Mouse (Mus musculus) hindbrain, embryonic 10.5 days (tissue): ENCODE data around the gene Gm10337. TPM values are rescaled to one million over a fixed set of nuclear protein-coding genes. Genes with fewer than 3 reads are reported as not detected.

Experiments used
- DNase-seq: peaks from one replicate; pipeline ENCODE4 v3.0.0-alpha.2; 2017; ENCODE audit warnings: low spot score
- H3K27ac ChIP-seq: fragments of 300-500 bp; sonication (generic); 2 replicates; pipeline ENCODE4 v1.5.1; 2016; ENCODE audit warnings: mild to moderate bottlenecking, moderate library complexity
- H3K27me3 ChIP-seq: fragments of 300-500 bp; sonication (generic); 2 replicates; pipeline ENCODE4 v1.6.1; 2016; ENCODE audit warnings: mild to moderate bottlenecking; ENCODE audit not compliant: poor library complexity, insufficient read depth, severe bottlenecking
- H3K36me3 ChIP-seq: fragments of 300-500 bp; sonication (generic); 2 replicates; pipeline ENCODE4 v1.6.1; 2016; ENCODE audit warnings: mild to moderate bottlenecking, moderate library complexity
- H3K4me1 ChIP-seq: fragments of 300-500 bp; sonication (generic); replicated peaks from 2 replicates; pipeline ENCODE4 v1.6.1; 2016; ENCODE audit warnings: mild to moderate bottlenecking
- H3K4me3 ChIP-seq: fragments of 300-500 bp; sonication (generic); 2 replicates; pipeline ENCODE4 v1.5.1; 2016; ENCODE audit warnings: mild to moderate bottlenecking, moderate library complexity
- H3K9me3 ChIP-seq: fragments of 300-500 bp; sonication (generic); 2 replicates; pipeline ENCODE4 v1.6.1; 2016; ENCODE audit warnings: mild to moderate bottlenecking, moderate library complexity
- WGBS: fragments of 180-500 bp; shearing (Covaris S2); methylation state at CpG from one replicate; pipeline ENCODE4 v1.1.7; 2016; 5-methylcytosine and 5-hydroxymethylcytosine counted together
- polyA plus RNA-seq: library from polyadenylated mRNA; unstranded; fragments of >200 nt; fragmentation: Nextera tagmentation; extraction: Ambion mirVana; gene quantifications from 2 replicates; pipeline ENCODE4 v1.2.1, GENCODE M21; 2016

The Gm10337 gene
- polyA plus RNA-seq, 1 experiment from 2014 or later, result 11.3 TPM

DNA sequence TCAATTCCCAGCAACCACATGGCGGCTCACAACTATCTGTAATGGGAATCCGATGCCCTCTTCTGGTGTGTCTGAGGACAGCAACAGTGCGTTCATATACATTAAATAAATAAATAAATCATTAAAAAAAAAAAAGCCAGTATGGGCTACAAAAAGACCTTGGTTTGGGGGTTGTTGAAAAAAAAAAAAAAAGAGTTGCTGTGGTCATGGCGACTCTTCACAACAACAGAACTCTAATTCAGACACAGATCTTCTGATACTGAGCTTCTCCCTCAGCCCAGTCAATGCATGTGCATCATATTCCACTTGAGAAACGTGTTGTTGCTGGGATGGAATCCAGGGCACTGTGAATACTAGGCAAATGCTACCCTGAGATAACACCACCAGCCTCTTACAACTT, 49.1 kb downstream of the Gm10337 start:
- peaks cover 72% of the 10 kb centered on the region for H3K36me3 ChIP-seq
- no peak overlapping the region for H3K4me3 ChIP-seq
- no peak for DNase-seq
- no peaks in the 10 kb centered on the region for H3K9me3 ChIP-seq
- no peaks in the 10 kb centered on the region for H3K4me1 ChIP-seq
- H3K27ac ChIP-seq, result no peak overlapping the region
- WGBS, result 93% methylated on average over 5 of the region's 5 CpGs
- no peaks in the 10 kb centered on the region for H3K27me3 ChIP-seq

Other genes starting within 250 kb of the Gm10337 start
- gene Rarg, start 246.2 kb upstream of the Gm10337 start, polyA plus RNA-seq, result 22.1 and 24.5 TPM in 2 replicates
- 0.26 and 0.35 TPM in 2 replicates for gene Gm9918, start 233.2 kb upstream of the Gm10337 start, polyA plus RNA-seq
- gene Mfsd5, start 224.3 kb upstream of the Gm10337 start, polyA plus RNA-seq, result 61.5 and 66.1 TPM in 2 replicates
- 42.6 and 52.2 TPM in 2 replicates for gene Espl1, start 207.5 kb upstream of the Gm10337 start, polyA plus RNA-seq
- gene Pfdn5, start 177.6 kb upstream of the Gm10337 start, polyA plus RNA-seq, result 331 and 368 TPM in 2 replicates
- 119 and 120 TPM in 2 replicates for gene Myg1, start 172.0 kb upstream of the Gm10337 start, polyA plus RNA-seq
- 102 and 122 TPM in 2 replicates for gene Aaas, start 153.0 kb upstream of the Gm10337 start, polyA plus RNA-seq
- gene Sp7, start 136.5 kb upstream of the Gm10337 start, polyA plus RNA-seq, result 1.0 and 1.2 TPM in 2 replicates
- gene Sp1, start 97.6 kb upstream of the Gm10337 start, polyA plus RNA-seq, result 6.1 and 9.3 TPM in 2 replicates
- 0.17 and 0.18 TPM in 2 replicates for gene Amhr2, start 58.4 kb upstream of the Gm10337 start, polyA plus RNA-seq
- 84.3 and 98.2 TPM in 2 replicates for gene Prr13, start 44.7 kb upstream of the Gm10337 start, polyA plus RNA-seq
- gene Pcbp2, start 33.2 kb upstream of the Gm10337 start, polyA plus RNA-seq, result 166 and 207 TPM in 2 replicates
- 27.1 and 35.2 TPM in 2 replicates for gene Map3k12, start 13.3 kb downstream of the Gm10337 start, polyA plus RNA-seq
- 132 and 135 TPM in 2 replicates for gene Tarbp2, start 14.5 kb downstream of the Gm10337 start, polyA plus RNA-seq
- 1.5 and 2.4 TPM in 2 replicates for gene Npff, start 21.2 kb downstream of the Gm10337 start, polyA plus RNA-seq
- not detected in 2 replicates for gene Gm28047, start 121.3 kb downstream of the Gm10337 start, polyA plus RNA-seq
- 17.5 and 20.4 TPM in 2 replicates for gene Atf7, start 121.7 kb downstream of the Gm10337 start, polyA plus RNA-seq
- gene Atp5g2, start 168.6 kb downstream of the Gm10337 start, polyA plus RNA-seq, result 63.3 and 73.4 TPM in 2 replicates
- gene Calcoco1, start 218.5 kb downstream of the Gm10337 start, polyA plus RNA-seq, result 32.1 and 38.5 TPM in 2 replicates